Mouse (Mus musculus) limb, embryonic 10.5 days (tissue): ENCODE measurements around the gene Rilpl1. TPM values are rescaled to one million over a fixed set of nuclear protein-coding genes. Genes with fewer than 3 reads are reported as not detected.
A peak's percentile ranks its signal among the peaks of the same experiment; 100 is the strongest.
"Not testable (repeated sequence)": the region's sequence is repeated elsewhere in the genome, so short reads cannot be mapped to it uniquely, and the experiment has no call there.

Source experiments
- DNase-seq: peaks from one replicate; pipeline ENCODE4 v3.0.0-alpha.2; 2017; ENCODE audit warnings: low spot score
- H3K27ac ChIP-seq: fragments of 300-500 bp; sonication (generic); 2 replicates; pipeline ENCODE4 v1.5.1; 2016; ENCODE audit warnings: mild to moderate bottlenecking
- H3K27me3 ChIP-seq: fragments of 300-500 bp; sonication (generic); 2 replicates; pipeline ENCODE4 v1.6.1; 2016; ENCODE audit warnings: low read depth, mild to moderate bottlenecking; ENCODE audit not compliant: poor library complexity, severe bottlenecking
- H3K36me3 ChIP-seq: fragments of 300-500 bp; sonication (generic); 2 replicates; pipeline ENCODE4 v1.6.1; 2016; ENCODE audit warnings: mild to moderate bottlenecking, moderate library complexity
- H3K4me1 ChIP-seq: fragments of 300-500 bp; sonication (generic); 2 replicates; pipeline ENCODE4 v1.6.1; 2016
- H3K4me3 ChIP-seq: fragments of 300-500 bp; sonication (generic); 2 replicates; pipeline ENCODE4 v1.5.1; 2016; ENCODE audit warnings: mild to moderate bottlenecking, moderate library complexity
- H3K9me3 ChIP-seq: fragments of 300-500 bp; sonication (generic); replicated peaks from 2 replicates; pipeline ENCODE4 v1.6.1; 2016; ENCODE audit warnings: mild to moderate bottlenecking
- WGBS: fragments of 180-500 bp; shearing (Covaris S2); methylation state at CpG from one replicate; pipeline ENCODE4 v1.1.7; 2016; 5-methylcytosine and 5-hydroxymethylcytosine counted together
- polyA plus RNA-seq: library from polyadenylated mRNA; unstranded; fragments of >200 nt; fragmentation: Nextera tagmentation; extraction: Ambion mirVana; gene quantifications from 2 replicates; pipeline ENCODE4 v1.2.1, GENCODE M21; 2016

Gene Rilpl1
- polyA plus RNA-seq = 25.2 and 26.1 TPM in 2 replicates

DNA sequence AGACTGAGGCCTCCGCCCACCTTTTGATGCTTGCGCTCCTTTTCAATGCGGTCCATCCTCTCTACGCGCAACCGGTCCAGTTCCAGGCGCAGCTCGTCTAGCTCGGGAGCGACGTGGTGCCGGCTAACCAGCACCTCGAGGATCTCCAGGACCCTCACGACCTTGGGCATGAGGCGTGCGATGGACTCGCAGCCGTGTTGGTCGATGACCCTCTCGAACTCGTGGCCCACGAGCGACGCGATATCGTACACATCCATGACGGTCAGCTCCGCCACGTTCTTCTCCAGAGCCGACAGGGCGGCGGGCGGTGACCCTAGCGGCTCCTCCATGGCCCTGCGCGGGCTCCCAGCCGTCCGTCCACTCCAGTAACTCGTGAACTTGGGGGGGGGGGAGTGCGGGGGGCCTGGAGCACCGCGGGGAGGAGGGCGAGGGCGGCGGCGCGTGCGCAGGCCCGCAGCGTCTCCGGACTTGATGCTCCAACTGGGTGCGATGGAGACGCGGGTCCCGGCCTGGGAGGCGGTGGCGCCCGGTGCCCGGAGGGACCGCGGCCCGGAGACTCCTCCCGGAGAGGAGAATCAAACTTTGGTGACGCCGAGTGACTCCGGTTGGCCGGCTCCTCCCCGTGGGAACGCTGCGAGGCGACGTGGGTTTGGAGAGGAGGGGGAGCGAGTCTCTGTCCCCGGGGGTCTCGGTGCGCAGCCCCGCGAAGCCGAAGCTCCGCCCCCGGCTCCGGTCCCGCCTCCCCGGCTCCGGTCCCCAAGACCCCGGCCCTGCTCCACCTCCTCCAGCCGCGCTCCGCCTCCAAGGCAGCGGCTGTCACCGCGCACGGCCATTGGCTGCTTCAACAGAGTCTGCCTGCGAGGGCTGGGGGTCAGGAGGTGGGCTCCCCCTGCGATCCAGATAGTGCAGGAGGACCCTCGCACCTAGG lies at the start of gene Rilpl1:
Gene Rilpl1 (minus strand): TSS at position 737 of the 928 bp plus-strand sequence.
- peak; percentile 93 for DNase-seq
- WGBS = under 1% methylated on average over 96 of the region's 96 CpGs

DNA sequence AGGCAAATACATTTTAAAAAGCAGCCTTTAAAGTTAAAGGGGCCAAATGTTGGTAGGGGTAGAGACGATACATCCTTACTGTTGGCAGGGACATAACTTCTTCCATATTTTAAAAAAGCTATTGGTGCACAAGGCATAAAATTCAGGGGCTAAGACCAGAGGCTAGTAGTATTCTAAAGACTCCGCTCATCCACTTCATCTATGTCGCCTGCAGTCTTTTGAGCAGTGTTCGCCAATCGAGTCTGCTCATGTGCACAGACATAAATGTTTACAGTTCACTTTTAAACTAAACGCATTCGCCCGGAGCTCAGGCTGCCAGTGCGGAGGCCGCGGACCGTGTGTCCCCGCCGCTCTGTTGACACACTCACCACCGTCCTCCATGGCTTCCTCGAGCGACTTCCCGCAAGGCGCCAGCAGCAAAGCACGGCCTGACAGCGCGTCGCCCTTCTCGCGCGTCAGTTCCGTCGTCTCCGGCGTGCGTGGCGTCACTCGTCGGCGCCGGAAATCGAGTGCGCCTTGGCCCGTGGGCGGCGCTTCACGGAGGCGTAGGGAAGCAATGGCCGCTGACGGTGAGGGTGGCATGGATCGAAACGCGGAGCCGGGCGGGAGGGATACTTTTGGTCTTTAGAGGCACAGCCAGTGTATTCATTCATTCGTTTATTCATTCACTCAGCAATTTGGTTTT lies 47.6 kb upstream of the Rilpl1 start, which contains the start of the genes Eif2b1 and Gtf2h3:
Gene Eif2b1 (minus strand): TSS at position 499 of the 685 bp plus-strand sequence.
Gene Gtf2h3 (plus strand): TSS at position 508 of the 685 bp plus-strand sequence.
- peaks cover 19% of the 10 kb centered on the region for H3K4me1 ChIP-seq
- peak within 1 kb of the TSS; percentile 78 for H3K27ac ChIP-seq
- peak within 1 kb of the TSS; percentile 82 for H3K4me3 ChIP-seq
- H3K36me3 ChIP-seq = peaks cover 60% of the 10 kb centered on the region
- no peaks in the 10 kb centered on the region for H3K9me3 ChIP-seq
- H3K27me3 ChIP-seq = no peaks in the 10 kb centered on the region
- DNase-seq = peak; percentile 98
- WGBS = 1% methylated on average over 51 of the region's 51 CpGs

More for the DNA sequence above, at the start of gene Rilpl1:
- Histone ChIP-seq H3K27ac (peak within 1 kb of the TSS; percentile 92), H3K27me3 (no peaks in the 10 kb centered on the region), H3K36me3 (peaks cover 16% of the 10 kb centered on the region), H3K4me3 (peak within 1 kb of the TSS; percentile 76), H3K4me1 (peaks cover 42% of the 10 kb centered on the region), H3K9me3 (no peaks in the 10 kb centered on the region)

DNA sequence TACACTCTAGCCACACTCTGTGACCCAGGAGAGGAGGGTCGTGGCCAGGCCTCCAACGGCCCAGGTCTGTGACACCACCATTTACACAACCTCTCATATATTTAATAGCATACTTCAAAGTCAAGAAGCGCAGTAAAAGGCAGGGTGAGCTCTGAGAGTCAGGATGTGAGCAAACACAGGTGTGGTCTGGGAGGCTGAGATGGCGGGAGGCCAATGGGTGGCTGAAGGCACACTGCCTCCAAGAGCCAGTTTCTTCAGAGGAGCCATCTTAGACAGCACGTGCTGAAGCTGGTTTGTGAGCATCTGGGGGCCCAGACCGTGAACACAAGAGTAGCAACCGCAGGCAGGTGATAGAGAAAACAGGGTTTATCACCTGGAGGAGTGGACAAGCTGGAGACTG lies 44.3 kb upstream of the Rilpl1 start:
- H3K4me3 ChIP-seq = no peak overlapping the region
- WGBS = 88% methylated on average over 7 of the region's 7 CpGs
- no peaks in the 10 kb centered on the region for H3K27me3 ChIP-seq
- no peak overlapping the region for H3K27ac ChIP-seq
- H3K9me3 ChIP-seq = no peaks in the 10 kb centered on the region
- no peak for DNase-seq
- H3K36me3 ChIP-seq = peaks cover 73% of the 10 kb centered on the region
- peaks cover 18% of the 10 kb centered on the region for H3K4me1 ChIP-seq

DNA sequence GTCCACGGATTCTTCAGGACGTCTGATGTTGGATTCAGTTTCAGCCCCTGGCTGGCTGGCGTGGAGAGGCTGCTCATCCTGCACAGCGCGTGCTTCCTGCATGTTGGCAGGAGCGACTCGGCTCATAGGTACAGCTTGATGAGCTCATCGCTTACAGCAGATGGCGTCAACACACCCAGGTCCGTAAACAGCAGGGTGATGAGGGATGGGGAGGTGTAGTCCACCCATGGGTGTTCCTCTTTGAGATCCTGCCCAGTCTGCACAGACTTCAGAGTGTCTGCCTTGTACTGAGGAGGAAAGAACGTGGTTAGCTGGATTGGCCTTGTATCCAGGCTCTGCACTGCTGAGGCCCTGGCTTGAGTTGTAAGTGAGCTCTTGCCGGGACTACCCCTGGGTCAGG lies 39.9 kb upstream of the Rilpl1 start:
- peaks cover 100% of the 10 kb centered on the region for H3K36me3 ChIP-seq
- H3K27ac ChIP-seq = no peak overlapping the region
- no peak overlapping the region for H3K4me3 ChIP-seq
- H3K27me3 ChIP-seq = no peaks in the 10 kb centered on the region
- WGBS = 88% methylated on average over 12 of the region's 12 CpGs
- H3K9me3 ChIP-seq = no peaks in the 10 kb centered on the region
- no peaks in the 10 kb centered on the region for H3K4me1 ChIP-seq
- no peak for DNase-seq

DNA sequence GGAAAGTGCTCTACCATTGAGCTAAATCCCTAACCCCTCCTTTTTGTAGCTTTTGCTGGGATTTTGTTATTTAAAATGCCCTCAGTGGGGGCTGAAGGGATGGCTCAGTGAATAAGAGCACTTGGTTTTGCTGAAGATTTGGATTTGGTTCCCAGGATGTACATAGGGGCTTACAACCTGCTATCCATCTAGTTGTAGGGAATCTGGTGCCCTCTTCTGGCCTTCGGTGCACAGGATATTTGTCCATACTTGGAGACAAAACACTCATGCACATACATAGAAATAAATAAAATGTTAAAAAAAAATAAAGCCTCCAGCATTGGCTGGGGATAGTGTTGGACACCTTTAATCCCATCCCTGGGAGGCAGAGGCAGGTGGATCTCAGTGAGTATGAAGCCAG lies 24.0 kb upstream of the Rilpl1 start:
- H3K9me3 ChIP-seq = no peaks in the 10 kb centered on the region
- 91% methylated on average over 1 of the region's 1 CpGs for WGBS
- no peak overlapping the region for H3K4me3 ChIP-seq
- H3K27ac ChIP-seq = no peak overlapping the region
- H3K27me3 ChIP-seq = no peaks in the 10 kb centered on the region
- no peak for DNase-seq
- peaks cover 66% of the 10 kb centered on the region for H3K36me3 ChIP-seq
- H3K4me1 ChIP-seq = peaks cover 13% of the 10 kb centered on the region

DNA sequence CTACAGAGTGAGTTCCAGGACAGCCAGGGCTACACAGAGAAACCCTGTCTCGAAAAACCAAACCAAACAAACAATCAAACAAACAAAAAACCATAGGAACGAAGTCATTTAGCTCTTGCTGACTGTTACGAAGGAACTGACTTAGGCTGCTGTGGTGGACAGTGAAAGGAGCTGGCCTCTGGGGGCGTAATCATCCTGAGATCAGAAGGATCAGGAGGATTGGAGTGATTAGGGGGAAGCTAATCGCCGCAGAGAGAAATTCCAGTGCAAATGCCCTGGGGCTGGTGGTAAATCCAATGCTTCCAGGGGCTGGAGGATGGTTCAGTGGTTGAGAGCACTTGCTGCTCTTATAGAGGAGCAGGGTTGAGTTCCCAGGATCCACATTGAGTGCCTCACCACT lies 22.4 kb upstream of the Rilpl1 start:
- H3K4me3 ChIP-seq = peak overlapping the region; percentile 78
- peaks cover 13% of the 10 kb centered on the region for H3K4me1 ChIP-seq
- no peaks in the 10 kb centered on the region for H3K27me3 ChIP-seq
- H3K36me3 ChIP-seq = peaks cover 56% of the 10 kb centered on the region
- no peak overlapping the region for H3K27ac ChIP-seq
- 78% methylated on average over 6 of the region's 6 CpGs for WGBS
- DNase-seq = no peak
- no peaks in the 10 kb centered on the region for H3K9me3 ChIP-seq

DNA sequence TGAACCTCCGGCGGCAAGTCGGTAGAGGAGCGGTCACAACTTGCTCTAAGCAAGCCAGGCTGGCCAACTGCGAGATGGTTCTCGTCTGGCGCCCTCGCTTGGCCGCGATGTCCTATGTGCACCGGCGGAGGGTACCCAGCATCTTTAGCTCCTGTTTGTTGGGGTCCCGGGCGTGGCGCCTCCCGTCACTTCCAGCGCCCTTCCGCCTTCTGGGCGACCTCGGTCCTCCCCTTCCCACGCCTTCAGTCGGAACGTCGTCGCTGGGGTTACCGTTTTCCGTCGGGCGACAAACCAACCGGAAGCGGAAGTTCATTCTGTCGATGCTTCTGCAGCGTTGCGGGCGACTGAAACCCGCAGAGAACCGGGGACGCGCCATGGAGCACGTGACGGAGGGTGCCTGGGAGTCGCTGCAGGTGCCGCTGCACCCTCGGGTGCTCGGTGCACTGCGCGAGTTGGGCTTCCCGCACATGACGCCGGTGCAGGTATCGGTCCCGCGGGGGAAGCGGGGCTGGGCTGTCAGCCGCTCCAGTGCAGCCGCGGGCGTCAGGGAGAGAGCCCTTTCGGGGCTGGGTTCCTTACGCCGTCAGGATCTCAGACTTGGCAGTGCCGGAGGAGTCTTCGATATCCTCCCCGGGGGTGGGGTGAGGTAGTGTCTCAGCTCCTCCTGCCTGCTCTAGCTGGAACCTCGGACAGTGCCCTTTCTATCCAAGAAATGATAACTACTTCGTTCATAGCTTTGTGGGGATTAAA lies 21.5 kb upstream of the Rilpl1 start, which contains the start of gene Ddx55:
Gene Ddx55 (plus strand): TSS at position 307 of the 750 bp plus-strand sequence.
- H3K36me3 ChIP-seq = peaks cover 56% of the 10 kb centered on the region
- under 1% methylated on average over 66 of the region's 66 CpGs for WGBS

DNA sequence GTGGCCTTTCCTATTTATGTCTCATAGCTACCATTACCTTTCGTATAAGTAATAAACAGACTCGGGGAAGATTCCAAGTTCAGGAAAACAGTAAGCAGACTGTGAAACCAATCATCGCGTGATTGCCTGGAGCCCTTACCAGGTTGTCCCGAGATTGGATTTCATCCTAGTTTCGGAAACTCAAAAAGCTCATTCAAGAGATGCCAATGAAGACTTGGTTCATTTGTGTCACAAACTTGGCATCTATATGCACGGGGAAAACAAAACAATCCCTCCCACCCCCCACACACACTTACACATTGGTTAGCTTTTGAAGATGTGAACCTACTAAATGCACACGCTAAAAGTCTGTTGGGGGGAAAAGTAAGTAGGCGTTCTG lies 20.9 kb upstream of the Rilpl1 start:
- WGBS = 19% methylated on average over 9 of the region's 9 CpGs

More for the DNA sequence above, 21.5 kb upstream of the Rilpl1 start, which contains the start of gene Ddx55:
- H3K4me1 ChIP-seq = peaks cover 13% of the 10 kb centered on the region
- H3K27ac ChIP-seq = peak within 1 kb of the TSS; percentile 81
- peak; percentile 93 for DNase-seq
- H3K9me3 ChIP-seq = no peaks in the 10 kb centered on the region
- peak within 1 kb of the TSS; percentile 78 for H3K4me3 ChIP-seq
- H3K27me3 ChIP-seq = no peaks in the 10 kb centered on the region

DNA sequence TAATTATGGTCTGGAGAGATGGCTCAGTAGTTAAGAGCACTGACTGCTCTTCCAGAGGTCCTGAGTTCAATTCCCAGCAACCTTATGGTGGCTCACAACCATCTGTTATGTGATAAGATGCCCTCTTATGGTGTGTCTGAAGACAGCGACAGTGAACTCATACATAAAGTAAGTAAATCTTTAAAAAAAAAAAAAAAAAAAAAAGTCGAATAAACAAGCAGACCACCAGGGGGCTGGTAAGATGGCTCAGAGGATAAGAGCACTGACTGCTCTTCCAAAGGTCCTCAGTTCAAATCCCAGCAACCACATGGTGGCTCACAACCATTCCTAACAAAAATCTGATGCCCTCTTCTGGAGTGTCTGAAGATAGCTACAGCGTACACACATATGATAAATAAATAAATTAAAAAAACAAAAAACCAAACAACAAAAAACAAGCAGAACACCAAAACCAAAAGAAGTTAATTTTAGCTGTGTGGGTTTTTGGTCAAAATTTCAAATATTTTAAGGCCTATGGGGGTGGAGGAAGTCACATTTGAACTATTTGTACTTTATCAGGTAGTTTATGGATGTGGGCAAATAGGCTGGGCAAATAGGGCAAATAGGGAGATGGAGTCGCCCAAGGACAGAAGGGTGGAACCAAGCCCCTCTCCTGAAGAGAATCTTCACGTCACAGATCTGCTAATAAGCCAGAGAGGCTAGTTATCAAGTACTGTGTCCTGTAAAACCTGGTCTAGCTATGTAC lies 20.3 kb upstream of the Rilpl1 start:
- not testable (repeated sequence) for H3K9me3 ChIP-seq, DNase-seq, H3K27me3 ChIP-seq
- H3K4me1 ChIP-seq = peaks cover 13% of the 10 kb centered on the region
- peaks cover 56% of the 10 kb centered on the region for H3K36me3 ChIP-seq
- peak overlapping the region; percentile 81; the same call in 1 of the 2 replicates for H3K27ac ChIP-seq
- peak overlapping the region; percentile 78 for H3K4me3 ChIP-seq
- 31% methylated on average over 5 of the region's 5 CpGs for WGBS

More for the DNA sequence above, 20.9 kb upstream of the Rilpl1 start:
- Histone ChIP-seq H3K4me3 (peak overlapping the region; percentile 78), H3K27me3 (no peaks in the 10 kb centered on the region), H3K27ac (peak overlapping the region; percentile 81), H3K36me3 (peaks cover 56% of the 10 kb centered on the region), H3K4me1 (peaks cover 13% of the 10 kb centered on the region), H3K9me3 (no peaks in the 10 kb centered on the region)
- no peak for DNase-seq

DNA sequence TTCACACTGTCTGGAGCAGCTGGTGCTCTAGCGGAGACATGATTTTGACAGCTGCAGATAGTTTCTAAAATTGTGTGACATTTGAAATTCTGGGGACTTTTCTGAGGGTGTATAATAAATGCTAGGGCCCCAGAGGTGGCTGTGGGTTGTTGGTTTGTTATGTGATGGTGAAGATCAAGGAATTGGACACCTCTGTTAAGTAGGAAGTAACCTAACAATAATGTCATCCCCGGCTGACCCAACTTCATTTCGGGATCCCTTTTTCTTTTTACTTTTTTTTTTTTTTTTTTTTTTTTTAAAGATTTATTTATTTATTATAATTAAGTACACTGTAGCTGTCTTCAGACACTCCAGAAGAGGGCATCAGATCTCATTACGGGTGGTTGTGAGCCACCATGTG lies 19.5 kb upstream of the Rilpl1 start:
- H3K36me3 ChIP-seq = peaks cover 56% of the 10 kb centered on the region

DNA sequence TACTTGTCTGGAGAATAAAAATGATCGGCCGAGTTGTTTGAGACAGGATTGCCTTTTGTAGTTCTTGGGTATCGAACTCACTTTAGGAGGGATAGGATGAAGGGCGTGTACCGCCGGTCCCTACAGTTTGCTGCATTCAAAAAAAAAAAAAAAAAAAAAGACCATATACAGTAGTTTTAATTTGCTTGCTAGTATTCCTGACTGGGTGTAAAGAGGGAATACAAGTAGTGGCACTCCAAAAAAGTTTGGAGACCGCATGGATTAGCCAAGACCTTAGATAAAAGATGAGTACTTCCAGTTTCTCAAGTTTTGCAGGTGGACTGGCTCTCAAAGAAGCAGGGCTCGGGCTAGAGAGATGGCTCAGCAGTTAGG lies 10.4 kb upstream of the Rilpl1 start:
- no peaks in the 10 kb centered on the region for H3K27me3 ChIP-seq
- peaks cover 19% of the 10 kb centered on the region for H3K4me1 ChIP-seq
- peak overlapping the region; percentile 99 for H3K4me3 ChIP-seq
- 17% methylated on average over 8 of the region's 8 CpGs for WGBS
- peaks cover 44% of the 10 kb centered on the region for H3K36me3 ChIP-seq
- DNase-seq = no peak
- H3K9me3 ChIP-seq = no peaks in the 10 kb centered on the region
- H3K27ac ChIP-seq = peak overlapping the region; percentile 94

More for the DNA sequence above, 19.5 kb upstream of the Rilpl1 start:
- not testable (repeated sequence) for H3K27ac ChIP-seq, DNase-seq, H3K9me3 ChIP-seq, H3K4me3 ChIP-seq, H3K27me3 ChIP-seq
- H3K4me1 ChIP-seq = peaks cover 13% of the 10 kb centered on the region
- 89% methylated on average over 4 of the region's 4 CpGs for WGBS
